Mouse (Mus musculus) erythroblast, embryonic 14.5 days (primary cell): ENCODE results near the gene Krt18.
"Not testable (repeated sequence)": the region's sequence is repeated elsewhere in the genome, so short reads cannot be mapped to it uniquely, and the experiment has no call there.

Experiments used
- GATA1 ChIP-seq: IDR thresholded peaks from 2 replicates; pipeline ENCODE4 v1.6.1; 2012; ENCODE audit warnings: low read length, inconsistent platforms, mixed read lengths
- TAL1 ChIP-seq: IDR thresholded peaks from 3 replicates; pipeline ENCODE4 v1.6.1; 2012; ENCODE audit warnings: low read length, inconsistent platforms, mixed read lengths

DNA sequence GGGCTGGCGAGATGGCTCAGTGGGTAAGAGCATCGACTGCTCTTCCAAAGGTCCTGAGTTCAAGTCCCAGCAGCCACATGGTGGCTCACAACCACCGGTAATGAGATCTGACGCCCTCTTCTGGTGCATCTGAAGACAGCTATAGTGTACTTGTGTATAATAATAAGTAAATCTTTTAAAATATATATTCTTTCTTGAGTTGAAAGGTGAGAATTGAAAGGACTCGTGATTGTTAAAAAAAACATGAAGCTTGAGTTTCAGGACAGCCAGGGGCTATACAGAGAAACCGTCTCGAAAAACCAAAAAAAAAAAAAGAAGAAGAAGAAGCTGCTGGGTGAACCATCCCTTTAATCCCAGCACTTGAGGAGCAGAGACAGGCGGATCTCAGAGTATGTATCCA lies 51.9 kb downstream of the Krt18 start:
- TF ChIP-seq GATA1, TAL1: not testable (repeated sequence)
